Mouse (Mus musculus): ENCODE results near the gene Bpnt1.

DNA sequence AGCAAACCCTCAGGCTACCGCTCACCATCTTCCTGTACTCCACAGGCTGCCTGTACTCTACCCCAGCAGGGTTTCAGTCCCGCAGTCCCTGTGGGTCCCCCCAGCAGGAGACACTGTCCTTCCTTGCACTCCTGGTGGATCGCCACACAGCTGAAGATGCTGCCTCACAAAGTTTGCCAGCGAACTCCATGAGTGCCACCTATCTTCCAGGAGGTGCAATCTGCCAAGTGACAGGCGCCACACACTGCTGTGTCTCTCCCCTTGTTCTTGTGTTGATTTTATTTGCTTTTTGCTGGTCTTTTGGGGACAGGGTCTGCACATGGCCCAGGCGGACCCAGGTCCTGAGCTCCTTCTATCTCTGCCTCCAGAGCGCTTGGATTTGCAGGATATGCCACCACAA lies 35.1 kb upstream of the Bpnt1 start:
- TF ChIP-seq TAL1 (conservative IDR thresholded peaks at IDR 0.05; ENCODE audit: low read depth, low read length), result no peak
- TF ChIP-seq GATA1 (IDR thresholded peaks at IDR 0.05; ENCODE audit: borderline replicate concordance, low read length), result no peak
- TF ChIP-seq CTCF (IDR thresholded peaks at IDR 0.05; ENCODE audit: low read depth, low read length), result no peak
